Mouse (Mus musculus) embryonic fibroblast, embryonic 13.5 days (primary cell): ENCODE data around the gene E130308A19Rik. TPM values are rescaled to one million over a fixed set of nuclear protein-coding genes. Genes with fewer than 3 reads are reported as not detected.
A peak's percentile ranks its signal among the peaks of the same experiment; 100 is the strongest.

Experiments used
- H3K27ac ChIP-seq: 2 replicates; pipeline ENCODE4 v1.5.1; 2012; ENCODE audit warnings: low read length, control low read depth, inconsistent platforms; ENCODE audit not compliant: insufficient read depth
- H3K4me1 ChIP-seq: 2 replicates; pipeline ENCODE4 v1.6.1; 2011; ENCODE audit warnings: low read length; ENCODE audit not compliant: control insufficient read depth, insufficient read depth
- H3K4me3 ChIP-seq: 2 replicates; pipeline ENCODE4 v1.5.1; 2011; ENCODE audit warnings: mild to moderate bottlenecking, control low read depth, low read length; ENCODE audit not compliant: insufficient read depth
- CTCF ChIP-seq: IDR thresholded peaks from 2 replicates; pipeline ENCODE4 v1.5.1; 2011; ENCODE audit warnings: mild to moderate bottlenecking, control low read depth, low read length, moderate library complexity, borderline replicate concordance; ENCODE audit not compliant: insufficient read depth
- POLR2A ChIP-seq: IDR thresholded peaks from 2 replicates; pipeline ENCODE4 v1.6.1; 2011; ENCODE audit warnings: low read depth, mild to moderate bottlenecking, control low read depth, low read length, moderate library complexity
- polyA plus RNA-seq: library from polyadenylated mRNA; stranded (reverse); fragments of >200 nt; gene quantifications from 2 replicates; pipeline ENCODE4 v1.2.4, GENCODE M21; 2011; ENCODE audit warnings: low read depth; ENCODE audit not compliant: missing spikeins, insufficient read length

E130308A19Rik gene
- polyA plus RNA-seq, 1 experiment = 12.5 TPM

GRCm38 (mm10) chr4:59596556-59596955 is 29.5 kb upstream of the E130308A19Rik start:
- TF ChIP-seq CTCF (no peak), POLR2A (no peak)
- H3K4me3 ChIP-seq = no peak overlapping the region

GRCm38 (mm10) chr4:59602704-59603103 is 23.3 kb upstream of the E130308A19Rik start:
- no peak overlapping the region for H3K27ac ChIP-seq
- no peaks in the 10 kb centered on the region for H3K4me1 ChIP-seq
- TF ChIP-seq POLR2A (no peak), CTCF (no peak)
- H3K4me3 ChIP-seq = no peak overlapping the region

More at GRCm38 (mm10) chr4:59596556-59596955, 29.5 kb upstream of the E130308A19Rik start:
- no peak overlapping the region for H3K27ac ChIP-seq
- H3K4me1 ChIP-seq = no peaks in the 10 kb centered on the region

GRCm38 (mm10) chr4:59604892-59605291 is 21.1 kb upstream of the E130308A19Rik start:
- TF ChIP-seq POLR2A (no peak), CTCF (no peak)
- Histone ChIP-seq H3K27ac (no peak overlapping the region), H3K4me3 (no peak overlapping the region), H3K4me1 (no peaks in the 10 kb centered on the region)

GRCm38 (mm10) chr4:59605501-59605900 is 20.5 kb upstream of the E130308A19Rik start:
- Histone ChIP-seq H3K4me3 (no peak overlapping the region), H3K4me1 (no peaks in the 10 kb centered on the region), H3K27ac (no peak overlapping the region)
- TF ChIP-seq POLR2A = no peak
- TF ChIP-seq CTCF = no peak

- Histone ChIP-seq H3K4me1 (no peaks in the 10 kb centered on the region), H3K4me3 (no peak overlapping the region), H3K27ac (no peak overlapping the region)
- TF ChIP-seq POLR2A (no peak), CTCF (no peak)
Measured at GRCm38 (mm10) chr4:59610411-59610810, 15.6 kb upstream of the E130308A19Rik start.

- no peaks in the 10 kb centered on the region for H3K4me1 ChIP-seq
- no peak overlapping the region for H3K27ac ChIP-seq
- no peak for TF ChIP-seq POLR2A
- no peak for TF ChIP-seq CTCF
- H3K4me3 ChIP-seq = no peak overlapping the region
Measured at GRCm38 (mm10) chr4:59614986-59615385, 11.0 kb upstream of the E130308A19Rik start.

- no peak for TF ChIP-seq CTCF
- H3K27ac ChIP-seq = no peak overlapping the region
- no peaks in the 10 kb centered on the region for H3K4me1 ChIP-seq
- H3K4me3 ChIP-seq = no peak overlapping the region
Measured at GRCm38 (mm10) chr4:59619611-59620245, 6.3 kb upstream of the E130308A19Rik start.

GRCm38 (mm10) chr4:59625676-59625997 is 374 bp upstream of the E130308A19Rik start:
- Histone ChIP-seq H3K4me3 (peak overlapping the region; percentile 65), H3K4me1 (no peaks in the 10 kb centered on the region), H3K27ac (no peak overlapping the region)
- TF ChIP-seq CTCF = no peak
- TF ChIP-seq POLR2A = no peak

GRCm38 (mm10) chr4:59628255-59628654 is 2.2 kb downstream of the E130308A19Rik start:
- Histone ChIP-seq H3K4me1 (no peaks in the 10 kb centered on the region), H3K27ac (no peak overlapping the region), H3K4me3 (no peak overlapping the region)
- TF ChIP-seq CTCF (no peak), POLR2A (no peak)

- no peak overlapping the region for H3K27ac ChIP-seq
- H3K4me1 ChIP-seq = no peaks in the 10 kb centered on the region
- TF ChIP-seq CTCF (no peak), POLR2A (no peak)
Measured at GRCm38 (mm10) chr4:59629076-59629874, 3.3 kb downstream of the E130308A19Rik start.

More at GRCm38 (mm10) chr4:59629076-59629874, 3.3 kb downstream of the E130308A19Rik start:
- H3K4me3 ChIP-seq = no peak overlapping the region
